Mouse (Mus musculus): ENCODE results near the gene Gm29797.

Gm29797 gene

DNA sequence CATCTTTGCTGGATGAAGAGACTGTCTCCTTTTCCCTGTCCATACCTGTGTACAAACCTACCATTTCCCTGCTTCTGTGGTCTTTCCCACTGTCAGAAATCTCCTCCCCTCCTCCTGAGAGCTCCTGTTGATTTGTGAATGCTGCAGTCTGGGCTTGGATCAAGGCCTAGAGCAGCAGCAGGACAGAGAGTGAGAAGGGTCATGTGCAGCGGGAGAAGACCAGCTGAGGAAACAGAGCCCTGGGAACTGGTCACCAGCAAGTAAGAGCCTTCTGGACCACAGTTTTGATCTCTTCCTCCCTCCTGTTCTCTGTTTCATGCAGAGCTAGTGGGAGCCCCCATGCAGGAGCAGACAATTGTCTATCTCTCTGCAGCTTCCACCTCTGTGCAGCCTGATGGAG is 38.9 kb downstream of the Gm29797 start:
- in situ Hi-C loops (cut with MboI, MseI), result no loop called here

DNA sequence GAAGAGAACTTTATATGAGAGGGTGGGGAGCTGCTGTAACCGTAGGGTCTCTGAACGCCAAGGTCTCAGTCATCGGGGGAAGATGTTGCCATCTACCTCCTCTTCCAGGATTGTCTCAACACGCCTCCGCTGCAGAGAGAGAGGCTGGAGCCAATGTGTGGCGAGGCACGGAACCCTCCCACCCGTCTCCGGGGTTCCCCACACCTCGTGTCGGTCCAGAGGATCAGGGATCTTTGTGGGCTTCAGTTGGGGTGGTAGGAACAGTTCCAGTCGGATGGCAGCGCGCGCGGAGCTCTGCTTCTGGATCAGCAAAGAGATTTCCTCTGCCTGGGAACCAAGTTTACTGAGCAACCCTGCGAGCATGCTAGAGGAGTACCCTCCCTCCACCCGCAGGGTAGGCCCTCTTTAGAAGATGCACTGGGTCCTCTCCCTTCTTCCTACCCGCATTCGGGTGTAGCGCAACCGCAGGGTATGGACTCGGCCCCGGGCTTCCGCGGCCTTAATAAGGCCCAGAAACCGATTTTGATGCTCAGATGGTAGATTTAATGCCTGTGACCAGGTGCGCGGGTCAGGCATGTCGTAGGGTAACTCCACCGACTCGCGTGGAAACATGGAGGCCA is 40.1 kb downstream of the Gm29797 start:
- in situ Hi-C loops (cut with MboI, MseI), result no loop called here

DNA sequence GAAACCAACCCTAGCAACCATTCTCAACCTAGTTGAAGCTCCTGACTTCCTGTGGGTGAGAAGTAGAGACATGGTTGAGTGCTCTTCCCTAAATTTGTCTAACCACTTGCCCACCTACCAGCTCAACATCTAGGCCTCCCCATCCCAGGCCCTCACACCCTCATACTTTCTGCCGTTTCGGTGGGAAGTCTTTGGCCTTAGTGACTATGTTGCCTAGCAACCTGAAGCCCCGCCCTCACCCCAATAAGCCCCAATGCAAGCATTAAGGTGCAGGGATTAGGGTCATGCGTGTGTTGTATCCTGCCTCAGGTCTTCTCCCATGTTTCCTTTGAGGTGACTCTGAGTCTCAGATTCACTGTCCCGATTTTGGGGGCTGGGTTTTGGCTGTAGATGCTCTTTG is 41.4 kb downstream of the Gm29797 start, which contains the start of gene Lkaaear1:
Gene Lkaaear1, minus strand, starts transcription at position 202 of the 400 bp plus-strand sequence.
- in situ Hi-C loops (cut with MboI, MseI), result no loop called here

DNA sequence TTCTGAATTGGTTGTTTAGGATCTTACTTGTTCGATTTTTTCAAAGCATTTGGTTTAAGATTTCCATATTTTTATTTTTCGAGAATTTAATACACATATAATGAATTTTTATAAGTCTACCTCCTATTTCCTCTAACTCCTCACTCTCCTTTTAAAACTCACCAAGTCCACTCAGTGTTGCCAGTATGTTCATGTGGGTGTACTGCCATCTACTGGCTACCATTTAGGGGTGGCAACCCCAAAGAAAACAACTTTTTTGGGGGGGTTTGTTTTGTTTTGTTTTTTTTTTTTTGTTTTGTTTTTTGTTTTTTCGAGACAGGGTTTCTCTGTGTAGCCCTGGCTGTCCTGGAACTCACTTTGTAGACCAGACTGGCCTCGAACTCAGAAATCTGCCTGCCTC is 49.8 kb downstream of the Gm29797 start:
- in situ Hi-C loops (cut with MboI, MseI), result no loop called here
